Mouse (Mus musculus) hindbrain, embryonic 14.5 days (tissue): ENCODE measurements around the gene Stra6. TPM values are rescaled to one million over a fixed set of nuclear protein-coding genes. Genes with fewer than 3 reads are reported as not detected.
A peak's percentile ranks its signal among the peaks of the same experiment; 100 is the strongest.

ENCODE experiments used
- ATAC-seq: fragments of 200-750 bp; cut with Nextera tagmentation; 2 replicates; pipeline ENCODE4 v1.8.0; 2017; ENCODE audit warnings: moderate number of reproducible peaks, mild to moderate bottlenecking, moderate TSS enrichment, moderate library complexity; ENCODE audit not compliant: low FRiP score
- DNase-seq: peaks from one replicate; pipeline ENCODE4 v3.0.0-alpha.2; 2015; ENCODE audit warnings: low spot score
- H3K27ac ChIP-seq: fragments of 300-500 bp; sonication (generic); 2 replicates; pipeline ENCODE4 v1.5.1; 2014; ENCODE audit warnings: mild to moderate bottlenecking, moderate library complexity
- H3K27me3 ChIP-seq: fragments of 300-500 bp; sonication (generic); 2 replicates; pipeline ENCODE4 v1.6.1; 2014; ENCODE audit warnings: mild to moderate bottlenecking, low read length, mixed read lengths; ENCODE audit not compliant: control insufficient read depth, insufficient read depth
- H3K36me3 ChIP-seq: fragments of 300-500 bp; sonication (generic); replicated peaks from 2 replicates; pipeline ENCODE4 v1.6.1; 2014; ENCODE audit not compliant: control insufficient read depth, insufficient read depth
- H3K4me1 ChIP-seq: fragments of 300-500 bp; sonication (generic); replicated peaks from 2 replicates; pipeline ENCODE4 v1.6.1; 2014; ENCODE audit warnings: antibody characterized with exemption, low read length, mixed read lengths; ENCODE audit not compliant: control insufficient read depth, insufficient read depth
- H3K4me2 ChIP-seq: fragments of 300-500 bp; sonication (generic); replicated peaks from 2 replicates; pipeline ENCODE4 v1.6.1; 2014; ENCODE audit warnings: mild to moderate bottlenecking, moderate library complexity
- H3K4me3 ChIP-seq: fragments of 300-500 bp; sonication (generic); replicated peaks from 2 replicates; pipeline ENCODE4 v1.5.1; 2014; ENCODE audit warnings: mild to moderate bottlenecking, low read length
- H3K9ac ChIP-seq: fragments of 300-500 bp; sonication (generic); 2 replicates; pipeline ENCODE4 v1.6.1; 2014
- H3K9me3 ChIP-seq: fragments of 300-500 bp; sonication (generic); 2 replicates; pipeline ENCODE4 v1.6.1; 2016; ENCODE audit warnings: low read length; ENCODE audit not compliant: control insufficient read depth
- WGBS: fragments of 180-500 bp; shearing (Covaris S2); extraction: QIAGEN DNeasy Blood & Tissue Kit; methylation state at CpG from one replicate; pipeline ENCODE4 v1.1.7; 2014; 5-methylcytosine and 5-hydroxymethylcytosine counted together
- polyA plus RNA-seq: library from polyadenylated mRNA; unstranded; fragments of >200 nt; fragmentation: Nextera tagmentation; extraction: Ambion mirVana; gene quantifications from 2 replicates; pipeline ENCODE4 v1.2.1, GENCODE M21; 2014

The Stra6 gene
- polyA plus RNA-seq, 1 experiment from 2014 or later: 22.1 TPM

- Histone ChIP-seq H3K27me3 (no peaks in the 10 kb centered on the region), H3K27ac (no peak overlapping the region), H3K36me3 (no peaks in the 10 kb centered on the region), H3K4me2 (no peak overlapping the region), H3K4me1 (0 out of 2 replicates have a peak, but pooled peaks cover 6% of the 10 kb centered on the region), H3K4me3 (no peak overlapping the region), H3K9ac (no peak overlapping the region), H3K9me3 (no peaks in the 10 kb centered on the region)
- no peak for ATAC-seq
- no peak for DNase-seq
- WGBS: 70% methylated on average over 2 of the region's 2 CpGs
These were observed 85.2 kb downstream of the Stra6 start for GRCm38 (mm10) chr9:58148806-58149205.

GRCm38 (mm10) chr9:58150733-58151361, 87.3 kb downstream of the Stra6 start:
- H3K4me2 ChIP-seq: no peak overlapping the region
- H3K9ac ChIP-seq: no peak overlapping the region
- H3K27ac ChIP-seq: no peak overlapping the region
- ATAC-seq (no peak), DNase-seq (no peak)
- no peak overlapping the region for H3K4me3 ChIP-seq
- H3K27me3 ChIP-seq: no peaks in the 10 kb centered on the region
- H3K36me3 ChIP-seq: no peaks in the 10 kb centered on the region
- H3K4me1 ChIP-seq: 0 out of 2 replicates have a peak, but pooled peaks cover 10% of the 10 kb centered on the region
- 75% methylated on average over 4 of the region's 4 CpGs for WGBS
- H3K9me3 ChIP-seq: no peaks in the 10 kb centered on the region

GRCm38 (mm10) chr9:58153095-58153494, 89.5 kb downstream of the Stra6 start:
- WGBS: 73% methylated on average over 3 of the region's 3 CpGs
- H3K4me2 ChIP-seq: no peak overlapping the region
- no peak for DNase-seq
- ATAC-seq: no peak
- no peak overlapping the region for H3K27ac ChIP-seq
- no peaks in the 10 kb centered on the region for H3K36me3 ChIP-seq
- no peaks in the 10 kb centered on the region for H3K27me3 ChIP-seq
- no peak overlapping the region for H3K4me3 ChIP-seq
- H3K9me3 ChIP-seq: no peaks in the 10 kb centered on the region
- no peak overlapping the region for H3K9ac ChIP-seq
- H3K4me1 ChIP-seq: 0 out of 2 replicates have a peak, but pooled peaks cover 10% of the 10 kb centered on the region

- ATAC-seq: no peak
- 0 out of 2 replicates have a peak overlapping the region, but pooled peaks have one; percentile 14 for H3K27ac ChIP-seq
- peak; percentile 69 for DNase-seq
These were observed 91.8 kb downstream of the Stra6 start for GRCm38 (mm10) chr9:58155366-58155765.

GRCm38 (mm10) chr9:58156819-58157560, 93.4 kb downstream of the Stra6 start:
- Histone ChIP-seq H3K9ac (no peak overlapping the region), H3K27ac (no peak overlapping the region), H3K4me1 (0 out of 2 replicates have a peak, but pooled peaks cover 10% of the 10 kb centered on the region), H3K27me3 (no peaks in the 10 kb centered on the region), H3K4me3 (no peak overlapping the region), H3K4me2 (peak overlapping the region; percentile 33; the same call in 1 of the 2 replicates), H3K36me3 (no peaks in the 10 kb centered on the region), H3K9me3 (no peaks in the 10 kb centered on the region)
- no peak for ATAC-seq
- no peak for DNase-seq
- 90% methylated on average over 22 of the region's 22 CpGs for WGBS

More at GRCm38 (mm10) chr9:58155366-58155765, 91.8 kb downstream of the Stra6 start:
- no peak overlapping the region for H3K4me3 ChIP-seq
- 0 out of 2 replicates have a peak, but pooled peaks cover 10% of the 10 kb centered on the region for H3K4me1 ChIP-seq
- no peaks in the 10 kb centered on the region for H3K27me3 ChIP-seq
- no peak overlapping the region for H3K9ac ChIP-seq
- H3K9me3 ChIP-seq: no peaks in the 10 kb centered on the region
- 38% methylated on average over 3 of the region's 3 CpGs for WGBS
- no peaks in the 10 kb centered on the region for H3K36me3 ChIP-seq
- H3K4me2 ChIP-seq: no peak overlapping the region

GRCm38 (mm10) chr9:58157838-58158237, 94.2 kb downstream of the Stra6 start:
- Histone ChIP-seq H3K4me2 (peak overlapping the region; percentile 33; the same call in 1 of the 2 replicates), H3K9ac (no peak overlapping the region), H3K4me1 (0 out of 2 replicates have a peak, but pooled peaks cover 10% of the 10 kb centered on the region), H3K4me3 (no peak overlapping the region; the same call in 1 of the 2 replicates), H3K27me3 (no peaks in the 10 kb centered on the region), H3K9me3 (no peaks in the 10 kb centered on the region), H3K27ac (0 out of 2 replicates have a peak overlapping the region, but pooled peaks have one; percentile 14), H3K36me3 (no peaks in the 10 kb centered on the region)
- no peak for DNase-seq
- no peak for ATAC-seq
- 81% methylated on average over 13 of the region's 13 CpGs for WGBS

GRCm38 (mm10) chr9:58158541-58159311, 95.1 kb downstream of the Stra6 start:
- Histone ChIP-seq H3K27me3 (no peaks in the 10 kb centered on the region), H3K9ac (no peak overlapping the region), H3K4me3 (no peak overlapping the region), H3K4me1 (0 out of 2 replicates have a peak, but pooled peaks cover 4% of the 10 kb centered on the region), H3K36me3 (no peaks in the 10 kb centered on the region), H3K4me2 (no peak overlapping the region; the same call in 1 of the 2 replicates), H3K9me3 (no peaks in the 10 kb centered on the region), H3K27ac (peak overlapping the region; percentile 44; the same call in 1 of the 2 replicates)
- WGBS: 61% methylated on average over 7 of the region's 7 CpGs
- no peak for DNase-seq
- ATAC-seq: no peak

- no peak for DNase-seq
- WGBS: 74% methylated on average over 4 of the region's 4 CpGs
- Histone ChIP-seq H3K27ac (no peak overlapping the region), H3K9me3 (no peaks in the 10 kb centered on the region), H3K9ac (no peak overlapping the region), H3K4me1 (0 out of 2 replicates have a peak, but pooled peaks cover 4% of the 10 kb centered on the region), H3K27me3 (no peaks in the 10 kb centered on the region), H3K4me3 (no peak overlapping the region), H3K36me3 (no peaks in the 10 kb centered on the region), H3K4me2 (no peak overlapping the region)
- no peak for ATAC-seq
These were observed 96.3 kb downstream of the Stra6 start for GRCm38 (mm10) chr9:58159855-58160254.

GRCm38 (mm10) chr9:58160315-58160714, 96.7 kb downstream of the Stra6 start:
- Histone ChIP-seq H3K4me1 (0 out of 2 replicates have a peak, but pooled peaks cover 4% of the 10 kb centered on the region), H3K9ac (no peak overlapping the region), H3K36me3 (no peaks in the 10 kb centered on the region), H3K4me2 (no peak overlapping the region), H3K27me3 (no peaks in the 10 kb centered on the region), H3K4me3 (no peak overlapping the region), H3K27ac (no peak overlapping the region), H3K9me3 (no peaks in the 10 kb centered on the region)
- ATAC-seq (no peak), DNase-seq (no peak)
- WGBS: 83% methylated on average over 5 of the region's 5 CpGs
